Mouse (Mus musculus): ENCODE results near the gene Tmem200b. TPM values are rescaled to one million over a fixed set of nuclear protein-coding genes. Genes with fewer than 3 reads are reported as not detected.

Gene Tmem200b
- total and polyA plus RNA-seq, 3 experiments, result not detected

DNA sequence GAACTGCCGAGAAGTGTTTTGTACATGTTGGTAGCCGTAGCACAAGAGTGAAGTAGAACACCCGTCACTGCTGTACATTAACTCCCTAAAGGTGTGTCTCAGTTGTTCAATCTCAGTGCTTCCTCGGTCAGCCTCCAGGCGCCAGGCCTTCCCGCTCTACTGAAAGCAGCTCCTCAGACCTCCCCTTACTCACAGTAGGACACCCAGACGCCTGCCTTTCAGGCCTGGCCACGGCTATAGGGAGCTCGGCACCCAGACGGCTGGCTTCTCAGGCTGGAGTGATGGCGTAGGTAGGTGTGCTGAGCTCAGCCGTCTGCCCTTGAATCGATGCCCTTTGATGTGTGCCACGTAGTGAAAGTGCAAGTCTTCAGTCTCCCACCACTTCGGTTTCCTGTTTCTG is 20.5 kb upstream of the Tmem200b start:
- TF ChIP-seq ZNF384 (IDR thresholded peaks at IDR 0.05; ENCODE audit: low read depth, low read length) (no peak), UBTF (IDR thresholded peaks at IDR 0.05; ENCODE audit: borderline replicate concordance, insufficient read depth, low read depth, low read length) (no peak), TCF12 (IDR thresholded peaks at IDR 0.05; ENCODE audit: low read depth, low read length) (no peak), ETS1 (IDR thresholded peaks at IDR 0.05; ENCODE audit: low read depth, low read length) (no peak), TAL1 (IDR thresholded peaks at IDR 0.05; ENCODE audit: low read length) (no peak), ZC3H11A (IDR thresholded peaks at IDR 0.05; ENCODE audit: low read depth, low read length) (no peak), ZMIZ1 (IDR thresholded peaks at IDR 0.05; ENCODE audit: low read depth, low read length) (no peak), MAX (IDR thresholded peaks at IDR 0.05; ENCODE audit: low read length) (no peak), GABPA (IDR thresholded peaks at IDR 0.05; ENCODE audit: low read depth, low read length) (no peak), MAFK (IDR thresholded peaks at IDR 0.05; ENCODE audit: borderline replicate concordance, low read depth, low read length) (no peak), JUND (IDR thresholded peaks at IDR 0.05; ENCODE audit: low read depth, low read length) (no peak), MYC (IDR thresholded peaks at IDR 0.05; ENCODE audit: low read depth, low read length) (no peak), TBP (IDR thresholded peaks at IDR 0.05; ENCODE audit: low read depth, low read length) (no peak), USF1 (IDR thresholded peaks at IDR 0.05; ENCODE audit: low read depth, low read length) (no peak), SMC3 (IDR thresholded peaks at IDR 0.05; ENCODE audit: low read depth, low read length) (no peak), POLR2AphosphoS2 (IDR thresholded peaks at IDR 0.05; ENCODE audit: low read length) (no peak)
- Histone ChIP-seq H3K9ac (ENCODE audit: control insufficient read depth, low read depth, low read length, poor library complexity, severe bottlenecking) (no peak overlapping the region), H3K27ac (ENCODE audit: control insufficient read depth, low read depth, low read length) (no peak overlapping the region), H3K79me2 (ENCODE audit: control insufficient read depth, insufficient read depth, low read length, poor library complexity) (no peaks in the 10 kb centered on the region), H3K36me3 (ENCODE audit: control insufficient read depth in 1 of 2, insufficient read depth in 2 of 2, low read length in 2 of 2) (peaks cover 0 to 11% of the 10 kb centered on the region in 2 experiments; a peak in 2 of 4 replicates), H3K4me3 (ENCODE audit: control insufficient read depth in 1 of 2, insufficient read depth in 1 of 2, low read depth in 2 of 2, low read length in 2 of 2) (no peak overlapping the region), H3K9me3 (replicated peaks; ENCODE audit: insufficient read depth, low read length) (no peaks in the 10 kb centered on the region), H3K27me3 (ENCODE audit: control insufficient read depth in 1 of 2, insufficient read depth in 2 of 2, low read length in 2 of 2) (no peaks in the 10 kb centered on the region), H3K4me1 (ENCODE audit: control insufficient read depth in 1 of 2, insufficient read depth in 2 of 2, low read length in 2 of 2) (no peaks in the 10 kb centered on the region)
- no peak for DNase-seq (ENCODE audit: low read depth, low spot score)

DNA sequence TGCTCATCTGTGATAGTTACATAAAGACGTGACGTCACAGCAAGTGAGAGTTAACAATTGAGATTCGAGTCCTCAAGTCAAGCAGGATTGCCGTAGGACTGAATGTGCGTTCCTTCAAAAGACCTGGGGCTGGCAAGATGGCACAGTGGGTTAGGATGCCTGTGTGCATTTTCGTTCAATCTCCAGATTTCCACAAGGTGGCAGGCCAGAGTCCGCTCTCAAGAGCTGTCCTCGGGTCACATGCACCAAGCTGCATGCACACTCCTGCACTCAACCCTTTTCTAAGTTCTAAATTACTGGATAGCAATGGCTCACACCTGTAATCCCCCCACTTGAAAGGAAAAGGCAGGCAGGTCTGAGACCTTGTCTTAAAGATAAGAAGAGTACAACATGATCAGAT is 17.1 kb upstream of the Tmem200b start:
- Histone ChIP-seq H3K4me1 (ENCODE audit: control insufficient read depth in 1 of 2, insufficient read depth in 2 of 2, low read length in 2 of 2) (no peaks in the 10 kb centered on the region), H3K4me3 (ENCODE audit: control insufficient read depth in 1 of 2, insufficient read depth in 1 of 2, low read depth in 2 of 2, low read length in 2 of 2) (no peak overlapping the region), H3K27ac (ENCODE audit: control insufficient read depth, low read depth, low read length) (no peak overlapping the region), H3K9ac (ENCODE audit: control insufficient read depth, low read depth, low read length, poor library complexity, severe bottlenecking) (no peak overlapping the region), H3K27me3 (ENCODE audit: control insufficient read depth in 1 of 2, insufficient read depth in 2 of 2, low read length in 2 of 2) (no peaks in the 10 kb centered on the region), H3K9me3 (replicated peaks; ENCODE audit: insufficient read depth, low read length) (no peaks in the 10 kb centered on the region), H3K79me2 (ENCODE audit: control insufficient read depth, insufficient read depth, low read length, poor library complexity) (no peaks in the 10 kb centered on the region), H3K36me3 (ENCODE audit: control insufficient read depth in 1 of 2, insufficient read depth in 2 of 2, low read length in 2 of 2) (peaks cover 0 to 2% of the 10 kb centered on the region in 2 experiments; a peak in 2 of 4 replicates)
- TF ChIP-seq CHD1 (IDR thresholded peaks at IDR 0.05; ENCODE audit: low read depth, low read length) (no peak), USF2 (IDR thresholded peaks at IDR 0.05; ENCODE audit: borderline replicate concordance in 1 of 2, insufficient read depth in 1 of 2, low read depth in 1 of 2, low read length in 2 of 2) (0 out of 4 replicates have a peak, but pooled peaks of 1 of the 2 experiments have one; percentile 25), HCFC1 (IDR thresholded peaks at IDR 0.05; ENCODE audit: low read depth, low read length) (no peak), SMC3 (IDR thresholded peaks at IDR 0.05; ENCODE audit: low read depth, low read length) (peak; percentile 86), RAD21 (IDR thresholded peaks at IDR 0.05; ENCODE audit: low read depth, low read length) (peak; percentile 53), NRF1 (IDR thresholded peaks at IDR 0.05; ENCODE audit: insufficient read depth, low read depth, low read length, poor library complexity, severe bottlenecking) (no peak), CTCF (IDR thresholded peaks at IDR 0.05 in 2 of 3, conservative IDR thresholded peaks at IDR 0.05 in 1 of 3; ENCODE audit: control insufficient read depth in 1 of 3, insufficient read depth in 1 of 3, low read depth in 2 of 3, low read length in 3 of 3, poor library complexity in 1 of 3, severe bottlenecking in 1 of 3) (peak; percentile 66 to 76 (median 72)), USF1 (IDR thresholded peaks at IDR 0.05; ENCODE audit: low read depth, low read length) (peak; percentile 73), MAX (IDR thresholded peaks at IDR 0.05; ENCODE audit: low read length) (peak; percentile 49; the same call in 1 of the 2 replicates), MAFK (IDR thresholded peaks at IDR 0.05; ENCODE audit: borderline replicate concordance, low read depth, low read length) (no peak), POLR2AphosphoS5 (IDR thresholded peaks at IDR 0.05; ENCODE audit: borderline replicate concordance, low read depth, low read length) (no peak), MYB (IDR thresholded peaks at IDR 0.05; ENCODE audit: low read depth, low read length) (no peak), ZC3H11A (IDR thresholded peaks at IDR 0.05; ENCODE audit: low read depth, low read length) (peak; percentile 47), MYC (IDR thresholded peaks at IDR 0.05; ENCODE audit: low read depth, low read length) (0 out of 2 replicates have a peak, but pooled peaks have one; percentile 45), UBTF (IDR thresholded peaks at IDR 0.05; ENCODE audit: borderline replicate concordance, insufficient read depth, low read depth, low read length) (no peak), E2F4 (IDR thresholded peaks at IDR 0.05; ENCODE audit: borderline replicate concordance, low read depth, low read length) (no peak)
- DNase-seq (ENCODE audit: low read depth, low spot score), result peak; percentile 68

Measured in MEL (cell line).